Mouse (Mus musculus) embryonic fibroblast, embryonic 13.5 days (primary cell): ENCODE measurements at regions not wholly inside any gene's neighbourhood (a gene's known extent, or its start where the extent isn't known, plus 50 kb on each side); places are given as distances from the start of the nearest gene placed in this dataset.

ENCODE experiments used
- CTCF ChIP-seq: IDR thresholded peaks from 2 replicates; pipeline ENCODE4 v1.5.1; 2011; ENCODE audit warnings: mild to moderate bottlenecking, control low read depth, low read length, moderate library complexity, borderline replicate concordance; ENCODE audit not compliant: insufficient read depth
- POLR2A ChIP-seq: IDR thresholded peaks from 2 replicates; pipeline ENCODE4 v1.6.1; 2011; ENCODE audit warnings: low read depth, mild to moderate bottlenecking, control low read depth, low read length, moderate library complexity

DNA sequence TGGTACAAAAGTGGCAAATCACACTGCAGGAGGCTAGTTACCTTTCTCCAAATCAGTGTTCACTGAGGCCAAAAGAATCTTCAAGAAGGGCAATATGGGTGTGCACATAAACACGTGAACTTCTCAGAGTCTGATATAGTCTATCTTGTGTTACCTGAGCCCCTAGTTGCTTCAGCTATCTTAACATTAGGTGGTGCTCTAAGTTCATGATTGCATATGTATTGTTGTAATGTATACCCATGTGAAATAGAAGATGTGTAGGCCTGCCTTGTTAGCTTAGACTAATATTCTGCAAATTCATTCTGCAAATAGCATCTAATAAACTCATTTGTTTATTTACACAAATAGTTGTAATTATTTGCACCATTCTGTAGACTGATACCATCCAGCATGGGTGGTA is 764.6 kb downstream of the Basp1 start:
- no peak for TF ChIP-seq CTCF
- no peak for TF ChIP-seq POLR2A
